Mouse (Mus musculus) cerebellum, adult (tissue): ENCODE measurements around the gene Ccdc88b.
"Not testable (repeated sequence)": the region's sequence is repeated elsewhere in the genome, so short reads cannot be mapped to it uniquely, and the experiment has no call there.

Experiments
- ATAC-seq: cut with Nextera tagmentation; 2 replicates; pipeline ENCODE4 v1.9.2; 2017; ENCODE audit warnings: mild to moderate bottlenecking, moderate library complexity, mixed read lengths; ENCODE audit not compliant: insufficient number of reproducible peaks, low FRiP score, low TSS enrichment

The Ccdc88b gene

DNA sequence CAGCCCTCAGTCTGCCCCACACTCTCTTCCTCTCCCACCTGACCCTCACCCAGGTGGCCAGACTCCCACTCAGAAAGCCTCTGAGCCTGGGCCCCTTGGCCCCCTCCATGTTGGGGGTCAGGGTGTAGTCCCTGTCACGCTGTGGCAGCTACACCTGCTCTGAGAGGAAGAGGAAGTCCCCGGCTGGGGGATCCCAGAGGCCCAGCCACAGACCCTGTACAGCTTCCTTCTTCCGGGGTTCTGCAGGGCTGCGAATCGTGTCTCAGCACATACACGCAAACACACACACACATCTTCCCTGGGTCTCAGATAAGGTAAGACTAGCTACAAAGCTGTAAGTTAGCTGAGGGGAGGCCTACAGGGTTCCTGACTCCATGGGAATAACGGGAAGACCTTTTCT, at the start of gene Ccdc88b:
Gene Ccdc88b, minus strand, starts transcription at position 181 of the 400 bp plus-strand sequence.
- no peak for ATAC-seq

- no peak for ATAC-seq
Observed at GRCm38 (mm10) chr19:6907094-6907493, 49.1 kb upstream of the Ccdc88b start.

DNA sequence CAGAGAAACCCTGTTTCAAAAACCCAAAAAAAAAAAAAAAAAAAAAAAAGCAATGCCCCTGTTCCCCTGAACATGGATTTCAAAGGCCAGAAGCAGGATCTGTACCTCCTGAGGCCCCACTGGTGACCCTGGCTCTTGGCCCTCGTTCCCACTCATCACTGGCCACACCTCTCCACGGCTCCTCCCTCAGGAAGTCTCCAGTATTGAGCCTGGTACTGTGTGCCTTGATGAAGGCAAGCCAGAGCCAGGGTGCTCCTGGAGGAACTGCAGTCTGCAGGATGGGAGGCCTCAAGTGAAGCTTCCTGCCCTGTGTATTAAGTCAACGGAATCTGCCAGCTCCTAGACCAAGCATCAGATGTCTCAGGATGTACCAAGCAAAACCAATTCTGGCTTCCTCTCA, 48.2 kb upstream of the Ccdc88b start:
- ATAC-seq, result no peak

GRCm38 (mm10) chr19:6905498-6906159, 47.6 kb upstream of the Ccdc88b start:
- no peak for ATAC-seq

- ATAC-seq, result no peak
Observed at GRCm38 (mm10) chr19:6904846-6905245, 46.8 kb upstream of the Ccdc88b start.

DNA sequence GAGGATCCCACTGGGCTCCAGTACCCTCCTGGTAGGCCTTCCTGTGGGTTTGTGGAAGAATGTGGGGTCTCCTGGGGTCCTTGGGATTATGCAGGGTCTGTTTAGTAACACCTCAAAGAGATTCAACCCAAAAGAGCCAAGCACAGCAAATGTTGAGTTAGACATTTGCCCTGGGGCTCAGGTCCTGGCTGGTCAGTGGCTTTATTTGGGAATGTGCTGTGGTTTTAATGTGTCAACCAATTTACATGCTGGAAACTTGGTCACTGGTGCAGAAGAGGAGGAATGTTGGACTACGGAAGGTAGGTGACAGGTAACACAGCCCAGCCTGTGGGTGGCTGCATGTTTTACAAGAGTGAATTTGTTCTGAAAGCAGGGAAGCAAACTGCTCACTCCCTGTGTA, 45.0 kb upstream of the Ccdc88b start:
- no peak for ATAC-seq

DNA sequence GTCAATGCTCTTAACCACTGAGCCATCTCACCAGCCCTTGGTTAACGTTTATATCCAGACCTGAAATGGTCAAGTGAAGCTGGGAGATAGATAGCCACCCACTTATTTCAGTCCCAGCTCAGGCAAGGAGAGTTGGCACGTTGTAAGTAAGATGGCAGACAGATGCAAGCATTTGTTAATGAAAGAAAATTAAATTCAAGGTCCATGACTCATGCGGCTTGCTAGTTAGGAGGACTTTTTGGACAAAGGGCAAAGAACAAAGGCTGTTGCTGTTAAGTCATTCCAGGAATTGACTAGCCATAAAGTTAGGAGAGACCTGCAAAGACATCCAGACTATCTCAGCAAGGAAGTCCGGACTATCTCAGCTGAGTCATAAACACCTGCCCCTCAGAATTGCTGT, 41.6 kb upstream of the Ccdc88b start:
- no peak for ATAC-seq

DNA sequence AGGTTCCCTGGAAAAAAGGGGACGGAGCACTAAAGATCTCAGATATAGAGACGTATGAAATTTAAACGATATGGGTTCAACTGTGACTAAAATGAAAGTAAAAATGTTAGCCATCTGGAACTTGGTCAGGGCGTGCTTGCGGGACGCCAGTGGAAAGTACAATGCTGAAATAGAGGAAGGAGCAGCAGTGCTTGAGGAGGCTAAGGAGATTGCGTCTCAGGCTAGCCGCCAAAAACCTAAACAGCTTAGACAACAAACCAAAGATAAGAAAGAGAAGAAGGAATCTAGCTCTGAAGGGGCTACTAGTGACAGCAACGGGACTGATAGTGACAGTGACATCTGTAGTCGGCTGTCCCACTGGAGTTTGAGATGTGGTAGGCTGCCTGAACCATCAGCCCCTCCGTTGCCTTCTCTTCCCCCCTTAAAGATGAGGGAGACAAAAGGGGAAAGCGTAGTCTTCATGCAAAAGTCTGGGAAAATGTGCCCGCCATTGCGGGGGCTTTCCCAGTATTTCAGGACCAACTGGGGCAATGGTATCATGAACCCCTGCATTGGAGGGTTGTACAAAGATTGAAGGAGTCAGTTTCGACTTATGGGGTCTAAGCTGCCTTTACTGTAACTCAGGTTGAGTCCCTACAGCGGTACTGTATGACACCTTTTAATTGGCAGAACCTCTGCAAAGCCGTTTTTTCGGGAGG, 37.7 kb upstream of the Ccdc88b start:
- ATAC-seq, result not testable (repeated sequence)

- no peak for ATAC-seq
Observed at GRCm38 (mm10) chr19:6893731-6894451, 35.9 kb upstream of the Ccdc88b start.

GRCm38 (mm10) chr19:6892512-6892911, 34.5 kb upstream of the Ccdc88b start:
- no peak for ATAC-seq

DNA sequence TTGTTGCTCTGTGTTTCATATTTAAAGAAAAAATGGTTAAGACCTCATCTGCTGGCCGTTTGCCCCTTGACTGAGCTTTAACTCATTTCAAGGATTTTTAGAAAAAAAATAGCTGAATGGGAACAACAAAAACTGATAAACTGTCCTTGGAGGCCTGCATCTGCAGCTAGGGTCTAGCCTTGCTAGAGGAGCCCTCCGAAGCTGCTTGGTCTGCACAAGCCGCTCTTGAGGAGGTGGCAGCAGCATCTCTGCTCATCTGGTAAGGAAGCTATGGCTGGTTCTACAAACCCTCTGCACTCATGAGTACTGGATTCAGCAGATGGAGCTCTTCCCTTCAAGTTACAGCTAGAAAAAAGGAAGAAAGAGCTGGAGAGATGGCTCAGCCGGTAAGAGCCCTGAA, 20.0 kb upstream of the Ccdc88b start:
- ATAC-seq, result no peak

DNA sequence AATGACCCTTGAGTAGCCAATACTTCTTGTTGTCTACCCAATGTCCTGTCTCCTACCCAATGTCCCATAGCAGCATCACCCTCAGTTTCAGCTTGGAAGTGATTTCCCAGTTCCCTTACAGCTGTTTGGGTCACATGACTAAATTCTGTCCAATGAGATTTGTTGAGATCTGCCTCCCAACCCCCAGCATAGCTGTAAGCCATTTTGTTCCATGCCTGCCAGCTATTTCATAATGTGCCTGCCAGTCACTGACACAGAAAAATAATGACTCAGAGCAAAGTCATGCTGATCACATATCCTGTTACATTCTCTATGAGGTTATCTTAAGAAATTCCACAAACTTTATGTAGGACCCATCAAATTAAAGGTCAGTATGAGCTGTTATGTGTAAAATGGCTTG, 18.8 kb upstream of the Ccdc88b start:
- no peak for ATAC-seq

- no peak for ATAC-seq
Observed at GRCm38 (mm10) chr19:6875834-6876233, 17.8 kb upstream of the Ccdc88b start.

DNA sequence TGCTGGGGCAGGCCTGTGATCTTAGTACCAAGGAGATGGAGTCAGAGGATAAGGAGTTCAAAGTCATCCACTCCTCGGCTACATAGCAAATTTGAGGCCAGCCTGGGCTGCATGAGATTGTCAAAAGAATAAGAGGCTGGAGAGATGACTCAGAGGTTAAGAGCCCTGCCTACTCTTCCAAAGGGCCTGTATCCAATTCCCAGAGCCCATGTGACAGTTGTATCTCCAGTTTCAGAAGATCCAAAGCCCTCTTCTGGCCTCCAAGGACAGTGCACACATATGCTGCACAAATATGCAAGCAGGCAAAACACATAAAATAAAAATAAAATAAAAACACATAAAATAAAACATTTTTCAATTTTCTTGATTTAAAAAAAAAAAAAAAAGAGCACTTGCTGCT, 16.2 kb upstream of the Ccdc88b start:
- ATAC-seq, result no peak

DNA sequence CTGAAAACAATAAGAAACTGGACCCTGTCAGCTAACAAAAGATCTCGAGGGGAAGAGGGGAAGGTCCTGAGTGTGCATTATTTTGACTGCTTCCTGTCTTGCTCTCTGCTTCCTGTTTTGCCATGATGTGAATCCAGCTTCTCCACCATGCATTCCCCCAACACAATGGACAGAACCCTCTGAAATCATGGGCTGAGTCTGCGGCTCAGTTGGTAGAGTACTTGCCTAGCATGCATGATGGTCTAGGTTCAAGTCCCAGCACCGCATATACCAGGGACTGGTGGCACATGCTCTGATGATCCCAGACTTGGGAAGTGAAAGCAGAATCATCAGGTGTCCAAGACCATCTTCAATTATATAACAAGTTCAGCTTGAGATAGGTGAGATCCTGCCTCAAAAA, 14.7 kb upstream of the Ccdc88b start:
- no peak for ATAC-seq

GRCm38 (mm10) chr19:6871574-6872271, 13.7 kb upstream of the Ccdc88b start:
- no peak for ATAC-seq

DNA sequence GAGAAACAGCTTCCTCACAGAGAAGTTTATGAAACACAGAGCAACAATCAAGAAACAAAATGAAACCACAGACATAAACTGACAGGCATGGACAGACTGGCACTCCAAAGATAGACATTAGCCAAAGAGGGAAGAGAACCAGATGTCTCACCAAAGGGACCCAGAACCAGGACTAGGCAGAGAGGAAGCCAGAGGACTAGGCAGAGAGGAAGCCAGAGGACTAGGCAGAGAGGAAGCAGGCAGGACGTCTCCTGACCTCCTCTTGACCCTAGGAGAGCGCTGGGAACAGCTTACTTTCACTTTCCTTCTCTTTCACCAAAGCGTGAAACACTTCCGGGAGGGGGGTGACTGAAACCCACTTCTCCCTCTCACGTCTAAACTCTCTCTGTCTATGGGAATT, 11.3 kb upstream of the Ccdc88b start:
- no peak for ATAC-seq

- no peak for ATAC-seq
Observed at GRCm38 (mm10) chr19:6861451-6861850, 3.4 kb upstream of the Ccdc88b start.

DNA sequence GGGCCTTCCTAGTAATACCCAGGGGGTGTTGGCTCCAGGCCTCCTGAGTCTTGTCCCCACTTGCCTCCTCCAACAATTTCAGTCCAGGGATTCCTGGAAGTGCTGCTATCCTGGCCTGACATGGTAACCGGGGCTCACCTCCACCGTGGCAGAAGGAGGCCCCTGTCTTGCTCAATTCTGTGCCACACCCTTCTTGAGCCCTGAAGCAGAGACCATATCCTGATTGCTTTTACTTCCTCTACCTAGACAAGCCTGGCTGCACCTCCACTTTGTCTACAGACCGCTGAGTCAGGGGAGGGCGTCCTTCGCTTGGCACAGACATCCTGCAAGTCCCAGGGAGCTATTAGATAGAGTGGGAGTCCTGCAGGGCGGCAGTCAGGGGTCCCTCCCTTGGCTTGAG, 2.7 kb upstream of the Ccdc88b start:
- no peak for ATAC-seq

GRCm38 (mm10) chr19:6859971-6860370, 2.0 kb upstream of the Ccdc88b start:
- ATAC-seq, result no peak
